Mouse (Mus musculus) frontal cortex, postnatal 36 days (tissue): ENCODE measurements around the gene Tmem37.

Source experiments
- DNase-seq, 2 experiments: peaks; one replicate each; pipeline ENCODE4 v3.0.0; 2022; ENCODE audit warnings: low spot score in 2 of 2

Gene Tmem37

DNA sequence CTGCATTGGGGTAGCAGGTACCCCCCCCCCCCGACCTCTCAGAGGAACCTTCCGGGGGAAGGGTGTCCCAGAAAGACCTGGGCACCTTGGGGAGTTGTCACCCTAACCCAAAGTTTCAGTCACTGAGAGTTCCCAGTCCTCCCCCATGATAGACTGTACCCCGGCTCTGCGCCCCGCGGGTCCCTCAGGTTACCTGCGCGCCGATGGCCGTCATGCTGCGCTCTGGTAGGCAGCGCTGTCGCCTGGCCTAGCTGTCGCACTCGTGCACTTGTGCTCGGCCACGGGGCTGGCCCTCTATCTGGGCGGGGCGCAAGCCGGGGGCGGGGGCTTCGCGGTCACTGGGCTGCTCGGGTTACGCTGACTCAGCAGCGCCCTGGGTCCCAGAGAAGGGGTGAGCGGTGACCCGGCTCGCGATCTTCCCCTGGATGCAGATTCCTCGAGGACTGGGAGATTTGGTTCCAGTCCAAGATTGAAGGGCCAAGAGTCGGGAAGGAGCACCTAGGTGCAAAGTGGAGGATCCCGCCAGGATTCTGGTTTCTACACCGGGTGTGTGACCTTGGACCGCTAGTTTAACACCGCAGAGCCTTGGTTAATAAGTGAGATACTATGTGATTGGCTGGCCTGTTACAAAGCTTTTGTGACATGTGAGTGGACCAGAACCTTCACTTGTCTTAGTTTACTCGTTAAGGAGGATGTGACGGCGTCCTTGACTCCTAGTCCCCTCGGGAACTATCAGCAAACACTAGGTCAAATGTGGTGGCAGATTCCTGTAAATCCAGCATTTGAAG lies at the start of gene Tmem37:
Tmem37 (minus strand) TSS at position 556 of the 788 bp plus-strand sequence.
- peak; percentile 12 to 24 for DNase-seq

DNA sequence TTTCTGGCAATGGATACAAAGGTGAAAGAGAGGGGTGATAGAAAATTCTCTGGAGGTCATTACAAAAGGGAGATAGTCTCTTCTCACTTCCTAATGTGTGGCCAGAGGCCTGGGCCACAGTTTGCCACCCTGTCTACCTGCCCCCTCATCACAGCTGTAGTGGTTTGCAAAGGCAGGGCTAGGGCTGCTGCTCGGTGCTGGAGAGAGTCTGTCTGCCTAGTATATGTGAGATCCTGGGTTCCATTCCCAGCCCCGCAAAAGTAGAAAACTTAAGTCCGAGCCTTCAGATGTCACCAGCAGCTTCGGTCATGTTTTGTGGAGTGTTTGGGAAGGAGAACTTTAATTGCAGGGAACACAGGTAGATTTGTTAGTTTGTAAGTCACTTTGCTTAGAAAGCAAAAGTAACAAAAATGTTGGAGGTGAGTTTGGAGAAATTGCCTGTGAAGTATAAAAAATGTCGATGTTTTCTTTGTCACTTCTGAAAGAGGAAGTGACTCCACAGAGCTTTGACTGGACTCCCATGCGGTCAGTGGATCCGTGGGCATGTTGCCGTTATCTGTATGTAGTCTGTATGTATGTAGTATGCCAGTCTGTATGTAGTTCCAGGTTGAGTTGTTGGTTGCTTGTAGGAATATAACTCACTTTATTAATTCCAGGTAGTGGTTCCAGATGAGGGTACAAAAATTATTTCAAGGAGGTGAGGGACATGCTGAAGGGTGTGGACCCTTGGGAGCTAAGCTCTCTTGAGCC lies 48.9 kb upstream of the Tmem37 start:
- no peak for DNase-seq

DNA sequence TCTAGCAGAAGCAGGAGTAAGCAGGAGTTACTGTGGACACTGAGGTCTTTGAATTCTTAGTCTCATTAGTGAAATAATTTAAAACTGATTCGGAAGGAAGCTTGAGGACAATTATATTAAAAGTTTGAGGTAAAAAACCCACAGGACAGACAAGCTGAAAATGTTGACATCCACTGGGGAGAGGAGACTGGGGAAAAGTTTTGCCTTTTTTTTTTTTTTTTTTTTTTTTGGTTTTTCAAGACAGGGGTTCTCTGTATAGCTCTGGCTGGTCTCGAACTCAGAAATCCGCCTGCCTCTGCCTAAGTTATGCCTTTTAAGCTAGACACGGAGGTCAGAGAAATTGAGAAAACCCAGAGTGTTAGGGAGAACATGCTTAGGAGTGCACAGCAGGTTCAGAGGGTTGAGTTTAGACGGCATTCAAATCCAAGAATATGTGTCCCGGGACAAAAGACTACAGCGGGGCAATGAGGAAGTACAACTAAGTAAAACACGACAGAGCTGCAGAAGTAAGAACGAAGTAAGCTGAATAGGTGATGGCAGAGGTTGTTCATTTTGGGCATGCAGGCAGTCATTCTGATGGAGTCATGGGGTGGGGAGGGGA lies 48.2 kb upstream of the Tmem37 start:
- DNase-seq = no peak

DNA sequence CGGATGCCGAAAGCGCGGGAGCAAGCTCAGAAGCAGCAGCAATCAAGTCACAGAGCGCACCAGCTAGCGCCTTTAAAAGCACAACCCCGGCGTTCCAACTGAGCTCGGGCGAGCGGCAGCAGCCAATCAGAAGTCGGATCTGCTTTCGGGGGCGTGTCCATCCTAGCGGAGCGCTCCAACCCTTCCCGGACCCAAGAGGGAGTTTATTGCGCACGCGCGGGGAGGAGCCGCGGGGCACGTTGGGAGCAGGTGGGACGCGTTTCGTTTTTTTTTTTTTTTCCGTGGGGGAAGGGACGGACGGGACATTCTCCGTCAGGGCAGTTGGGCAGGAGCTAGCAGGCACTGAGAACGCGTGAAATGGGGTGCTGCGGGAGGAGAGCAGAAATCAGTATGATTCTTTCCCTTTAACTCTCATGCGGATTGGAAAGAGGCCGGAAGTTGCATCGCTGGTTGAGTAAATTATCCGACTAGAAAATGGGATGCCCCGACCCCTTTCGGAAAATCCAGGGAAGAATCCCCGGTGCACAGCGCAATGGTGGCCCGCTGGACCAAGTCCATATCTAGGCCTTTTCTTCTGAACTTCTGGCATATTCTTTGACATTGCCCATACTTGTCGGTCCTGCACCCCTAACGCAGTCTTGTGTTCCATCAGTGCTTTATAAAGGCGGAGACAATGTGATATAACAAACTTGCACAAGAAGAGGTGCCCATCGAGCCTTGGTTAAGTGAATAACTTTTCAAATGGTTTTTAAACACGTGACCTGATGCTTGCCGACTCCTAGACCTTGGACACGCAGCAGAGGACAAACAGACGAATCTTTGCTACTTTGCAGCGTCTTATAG lies 47.3 kb upstream of the Tmem37 start, which contains the start of the genes Dbi and 3110009E18Rik:
Dbi (minus strand) TSS at position 110 of the 843 bp plus-strand sequence.
3110009E18Rik (plus strand) TSS at position 219 of the 843 bp plus-strand sequence.
- DNase-seq = peak; percentile 97

DNA sequence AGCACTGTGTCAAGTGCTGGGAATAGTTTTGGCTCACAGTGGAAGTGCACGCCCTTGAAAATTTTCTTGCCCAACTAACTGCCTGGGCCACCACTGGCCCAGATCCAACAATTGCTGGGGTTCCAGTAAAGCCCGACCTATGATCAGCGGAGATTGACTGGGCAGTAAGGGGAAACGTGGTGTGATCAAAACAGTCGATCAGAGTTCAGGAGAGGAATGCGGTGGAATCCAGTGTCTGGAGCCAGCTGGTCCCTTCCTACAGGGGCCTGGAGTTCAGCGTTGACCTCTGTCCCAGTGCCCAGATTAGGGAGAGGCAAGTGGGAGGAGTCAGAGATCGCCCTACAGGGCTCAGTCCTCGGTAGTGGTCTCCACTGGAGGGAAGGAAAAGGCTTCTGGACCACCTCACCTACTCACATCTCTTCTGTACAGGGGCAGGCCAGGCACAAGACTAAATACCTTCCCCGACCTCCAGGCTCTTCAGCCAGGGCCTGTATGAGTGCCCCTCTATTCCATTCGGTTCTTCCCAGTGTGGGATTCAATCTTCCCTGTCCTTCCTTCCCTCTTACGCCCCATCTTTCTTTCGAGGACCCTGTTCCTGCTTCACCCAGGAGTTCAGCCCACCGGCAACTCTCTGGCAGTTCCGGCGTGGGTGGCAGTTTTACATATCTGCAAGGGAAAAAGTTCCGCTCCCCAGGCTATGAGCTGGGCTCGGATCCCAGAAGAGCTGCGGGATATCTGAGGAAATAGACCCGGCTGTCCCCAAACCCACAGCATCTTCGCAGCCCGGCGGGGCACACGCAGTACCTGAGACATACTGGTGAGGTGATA lies 46.5 kb upstream of the Tmem37 start:
- DNase-seq = peak in 1 of 2 experiments; percentile 22

DNA sequence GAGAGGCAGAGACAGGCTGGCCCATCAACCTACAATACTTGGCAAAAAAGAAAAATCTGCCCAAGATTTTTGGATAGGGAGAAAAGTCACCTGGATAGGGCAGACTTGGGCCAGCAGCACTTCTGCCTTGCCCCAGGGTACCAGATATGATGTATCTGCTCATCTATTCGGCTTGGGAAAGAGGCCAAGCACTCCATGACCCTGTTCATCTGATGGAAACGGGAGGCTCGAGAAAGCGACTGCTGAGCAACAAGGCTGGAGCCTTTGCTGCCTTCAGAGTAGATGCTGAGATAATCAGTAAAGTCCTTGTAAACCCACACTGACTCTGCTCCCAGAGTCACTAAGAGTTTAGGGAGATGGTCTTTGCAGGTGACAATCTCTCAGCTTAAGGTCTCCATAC lies 45.5 kb upstream of the Tmem37 start:
- no peak for DNase-seq

DNA sequence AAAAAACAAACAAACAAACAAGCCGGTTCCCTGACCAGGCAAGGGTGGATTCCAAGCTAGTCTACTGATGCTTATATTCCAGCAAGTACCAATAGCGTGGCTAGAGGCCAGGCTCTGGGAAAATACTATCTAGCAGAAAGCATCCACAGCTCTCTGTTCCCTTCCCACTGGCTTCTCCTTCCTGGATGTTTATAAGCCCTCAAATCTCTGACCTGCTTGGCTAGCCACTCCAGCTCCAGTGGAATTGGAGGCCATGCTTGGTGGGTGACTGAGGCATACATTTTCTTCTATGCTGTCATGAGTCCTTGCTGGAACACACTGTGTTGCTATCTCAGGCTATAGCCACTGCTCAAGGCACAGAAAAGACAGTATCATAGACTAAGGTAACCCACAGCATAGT lies 45.0 kb upstream of the Tmem37 start:
- DNase-seq = no peak

DNA sequence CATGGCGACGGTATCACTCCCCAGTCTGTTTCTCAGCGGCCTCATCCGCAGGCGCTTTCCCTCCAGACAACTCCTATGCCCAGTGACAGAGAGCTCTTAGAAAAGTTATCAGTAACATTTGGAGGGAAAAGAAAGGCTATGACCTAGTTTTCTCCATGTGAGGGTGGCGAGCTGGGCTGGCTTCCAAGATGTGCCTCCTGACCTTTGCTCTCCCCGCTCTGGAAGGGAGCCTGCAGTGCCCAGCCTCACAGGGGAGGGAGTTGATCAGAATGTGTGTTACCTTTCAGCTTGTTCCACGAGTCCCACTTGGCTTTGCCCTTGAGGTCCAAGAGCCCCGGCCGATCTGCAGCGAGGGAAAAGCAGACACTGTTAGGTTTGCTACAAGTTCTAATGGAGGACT lies 42.2 kb upstream of the Tmem37 start:
- no peak for DNase-seq

DNA sequence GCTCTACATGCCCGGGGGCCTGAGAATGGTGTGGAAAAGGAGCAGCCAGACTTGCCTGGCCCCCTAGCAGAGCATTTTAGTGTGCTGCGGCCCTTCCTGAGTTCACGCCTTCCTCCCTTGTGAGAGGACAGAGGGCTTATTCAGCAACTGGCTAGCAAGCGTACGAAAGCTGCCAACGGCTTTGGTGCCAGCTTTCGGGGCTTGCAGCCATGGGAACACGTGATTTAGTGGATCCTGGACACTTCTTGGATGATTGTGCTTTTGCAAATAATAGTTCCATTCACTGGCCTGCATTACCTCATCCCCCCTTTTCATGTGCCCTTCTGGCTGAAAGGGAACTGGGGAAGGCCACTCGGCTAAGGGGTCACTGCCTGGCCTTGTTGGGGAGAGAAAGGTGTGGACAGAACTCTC lies 41.8 kb upstream of the Tmem37 start:
- DNase-seq = peak; percentile 75 to 89

DNA sequence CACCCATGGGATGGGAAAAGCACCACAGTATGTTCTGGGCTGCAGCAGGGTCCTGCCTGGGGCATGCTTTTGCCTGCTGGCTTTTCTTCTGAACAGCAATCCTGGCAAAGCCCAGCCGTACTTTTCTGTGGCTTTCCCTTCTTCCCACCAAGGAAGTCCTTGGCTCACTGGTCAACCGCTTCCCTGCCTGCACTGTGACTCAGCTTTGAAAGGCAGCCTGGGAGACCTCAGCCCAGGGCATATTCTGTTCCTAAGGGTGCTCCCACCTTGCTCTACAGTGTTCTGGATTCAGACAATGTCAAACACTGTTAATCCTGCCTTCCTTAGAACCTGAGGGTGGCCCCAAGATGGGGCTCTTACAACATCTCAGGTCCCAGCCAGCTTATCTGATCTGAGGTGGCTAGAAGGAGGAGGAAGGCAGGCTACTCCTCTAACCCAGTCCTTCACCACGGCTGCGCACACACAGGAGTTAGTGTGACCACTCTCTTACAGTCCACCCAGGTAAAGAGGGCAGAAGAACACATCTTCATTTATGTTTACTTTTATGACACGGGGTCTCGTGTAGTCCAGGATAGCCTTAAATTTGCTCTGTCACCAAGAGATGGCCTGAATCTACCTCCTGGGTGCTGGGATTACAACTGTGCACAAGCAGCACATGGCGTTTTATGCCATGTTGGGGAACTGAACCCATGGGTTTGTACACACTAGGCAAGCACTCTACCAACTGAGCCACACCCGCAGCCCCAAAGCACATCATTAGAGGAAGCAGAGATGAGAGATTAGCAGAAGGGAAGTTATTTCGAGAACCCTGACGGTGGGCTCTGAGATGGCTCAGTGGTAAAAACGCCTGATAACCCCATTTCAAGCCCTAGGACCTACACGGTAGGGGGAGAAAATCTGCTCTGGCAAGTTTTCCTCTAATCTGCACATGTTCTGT lies 38.6 kb upstream of the Tmem37 start:
- DNase-seq = no peak

DNA sequence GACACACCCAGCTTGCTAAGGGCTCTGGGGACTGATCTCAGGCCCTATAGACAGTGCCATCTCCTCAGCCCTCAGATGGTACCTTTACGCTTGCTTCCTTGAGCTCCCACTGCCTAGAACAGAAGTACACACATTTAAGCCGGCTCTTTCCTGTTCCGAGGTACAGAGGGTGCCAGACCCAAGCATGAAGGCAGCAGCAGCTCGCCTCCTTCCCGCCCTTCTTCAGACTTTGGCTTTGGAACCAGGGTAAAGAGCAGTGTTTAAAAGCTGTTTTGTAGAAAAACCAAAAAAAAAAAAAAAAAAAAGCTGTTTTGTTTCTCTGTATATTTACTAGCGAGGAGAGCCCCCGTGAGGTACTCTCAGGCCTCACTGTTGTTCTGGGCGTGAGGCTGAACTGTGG lies 37.9 kb upstream of the Tmem37 start:
- DNase-seq = no peak

DNA sequence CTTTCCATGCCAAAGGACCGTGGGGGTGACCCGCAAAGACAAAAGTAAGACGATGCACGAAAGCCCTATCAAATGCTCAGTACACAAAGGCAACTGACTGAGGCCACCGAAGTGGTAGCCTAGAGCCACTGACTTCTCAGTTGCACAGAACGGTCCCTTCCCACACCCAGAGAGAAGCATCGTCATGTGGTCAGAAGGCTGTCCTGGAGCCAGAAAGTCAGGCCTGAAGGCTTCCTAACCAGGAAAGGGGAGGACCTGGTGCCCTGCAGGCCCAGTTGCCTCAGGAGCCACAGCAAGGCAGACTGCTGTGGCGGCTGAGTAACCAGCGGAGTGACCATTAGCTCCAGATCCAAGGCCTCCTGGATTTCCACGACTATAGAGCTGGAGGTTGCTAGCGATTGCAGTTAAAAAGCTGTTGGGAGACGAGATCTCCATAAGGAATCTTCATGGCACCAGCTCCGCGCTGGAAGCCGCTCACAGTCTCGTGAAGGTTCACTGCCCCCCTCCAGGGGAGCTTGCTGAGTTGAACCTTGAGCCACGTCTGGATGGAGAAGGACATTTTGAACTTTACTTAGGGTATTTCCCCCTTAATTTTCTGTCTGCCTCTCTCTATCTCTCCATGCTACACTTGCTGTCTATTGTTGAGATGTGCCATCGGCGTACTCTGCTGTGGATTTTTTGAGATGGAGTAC lies 36.0 kb upstream of the Tmem37 start:
- no peak for DNase-seq

DNA sequence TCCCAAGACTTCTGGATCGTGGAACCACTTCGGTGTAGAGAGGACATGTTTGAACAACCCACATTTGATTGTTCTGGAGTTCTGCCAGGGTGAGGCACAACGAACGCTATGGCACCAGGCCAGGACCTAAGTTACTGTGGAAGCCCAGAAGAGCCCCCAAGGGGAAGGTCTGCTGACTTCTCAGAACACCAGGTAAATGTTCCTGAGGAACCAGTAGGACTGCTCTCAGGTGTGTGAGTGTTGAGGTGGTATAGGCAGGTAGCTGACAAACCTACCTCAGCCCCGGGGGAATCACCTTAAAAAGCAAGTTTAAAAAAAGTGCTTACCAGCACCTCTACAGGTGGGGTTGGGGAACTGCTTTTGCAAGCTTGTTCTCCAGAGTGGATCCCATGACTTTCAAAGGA lies 31.7 kb upstream of the Tmem37 start:
- no peak for DNase-seq

DNA sequence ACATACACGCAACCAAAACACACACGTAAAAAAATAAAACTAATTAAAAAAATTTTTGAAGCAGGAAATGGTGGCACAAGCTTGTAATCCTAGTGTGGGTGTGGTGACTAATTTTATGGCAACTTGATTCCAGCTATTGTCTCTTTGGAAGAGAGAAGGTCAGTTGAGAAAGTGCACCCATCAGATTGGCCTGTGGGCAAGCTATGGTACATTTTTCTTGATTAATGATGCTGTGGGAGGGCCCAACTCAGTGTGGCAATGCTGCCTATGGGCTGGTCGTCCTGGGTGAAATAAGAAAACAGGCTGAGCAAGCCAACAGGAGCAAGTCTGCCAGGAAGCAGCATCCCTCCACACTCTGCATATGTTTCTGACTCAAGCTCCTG lies 27.3 kb upstream of the Tmem37 start:
- no peak for DNase-seq

DNA sequence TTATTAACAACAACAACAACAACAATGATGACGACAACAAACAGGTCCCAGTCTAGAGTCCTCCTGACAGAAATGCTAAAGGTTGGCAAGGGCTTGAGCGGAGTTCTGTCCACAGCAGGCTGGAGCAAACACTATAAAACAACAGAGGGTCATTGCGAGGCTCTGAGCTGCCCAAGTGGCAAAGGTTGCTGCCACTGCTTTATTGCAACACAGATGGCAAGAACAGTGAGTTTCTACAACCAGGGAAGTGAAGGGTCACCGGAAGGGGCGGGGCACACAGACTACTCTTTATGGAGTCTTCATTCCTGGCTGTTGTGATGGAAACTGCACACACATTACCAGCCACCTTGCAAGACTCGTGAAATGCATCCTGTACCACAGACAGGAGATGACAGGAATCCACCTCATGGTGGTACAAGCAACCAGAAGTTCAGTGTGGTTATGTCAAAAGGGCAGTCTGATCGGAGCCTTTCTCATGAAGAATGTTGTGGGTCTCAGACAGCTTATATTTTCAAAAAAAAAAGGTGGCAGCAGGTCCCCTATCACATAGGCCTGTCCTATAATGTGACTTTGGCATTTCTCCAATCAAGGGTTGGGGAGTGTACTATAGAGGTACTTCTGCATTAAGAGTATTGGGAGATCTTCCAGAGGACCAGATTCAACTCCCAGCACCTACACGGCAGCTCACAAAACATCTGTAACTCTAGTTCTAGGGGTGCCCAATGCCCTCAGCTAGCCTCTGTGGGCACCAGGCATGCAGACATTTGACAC lies 26.8 kb upstream of the Tmem37 start:
- DNase-seq = no peak

DNA sequence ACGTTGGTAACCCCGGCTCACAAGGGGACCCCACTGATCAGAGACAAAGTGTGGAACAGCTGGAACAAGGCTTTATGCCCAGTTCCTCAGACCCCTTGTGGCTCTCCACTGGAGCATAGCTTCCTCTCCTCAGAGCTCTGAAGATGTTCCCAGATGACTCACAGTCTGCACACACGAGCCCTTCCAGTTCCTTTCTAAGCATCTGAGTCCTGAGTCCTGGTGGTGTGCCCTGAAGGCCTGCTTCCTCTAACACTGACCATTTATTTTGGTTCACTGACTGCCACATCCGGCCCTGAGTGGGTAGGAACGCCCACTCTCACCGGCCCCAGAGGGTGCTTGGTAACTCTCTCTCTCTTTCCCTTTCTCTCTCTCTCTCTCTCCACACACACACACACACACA lies 25.6 kb upstream of the Tmem37 start:
- DNase-seq = no peak

DNA sequence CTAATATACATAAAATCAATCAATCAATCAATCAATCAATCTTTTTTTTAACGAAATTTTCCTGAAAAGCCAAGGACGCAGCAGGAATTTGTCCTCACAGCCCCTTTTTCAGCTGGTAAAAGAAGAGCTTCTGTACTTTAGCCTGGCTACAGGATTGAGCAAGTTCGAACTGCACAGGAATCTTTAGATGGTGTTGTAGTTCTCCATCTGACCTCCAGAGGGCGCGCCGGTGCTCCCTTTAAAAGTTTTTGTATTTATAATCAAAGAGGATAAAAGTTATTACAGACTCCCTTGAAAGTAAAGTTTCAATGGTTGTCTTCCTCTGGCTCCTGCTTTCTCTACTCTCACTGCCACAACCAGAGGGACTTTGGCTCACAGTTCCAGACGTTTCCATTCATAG lies 24.5 kb upstream of the Tmem37 start:
- DNase-seq = peak; percentile 69 to 84

DNA sequence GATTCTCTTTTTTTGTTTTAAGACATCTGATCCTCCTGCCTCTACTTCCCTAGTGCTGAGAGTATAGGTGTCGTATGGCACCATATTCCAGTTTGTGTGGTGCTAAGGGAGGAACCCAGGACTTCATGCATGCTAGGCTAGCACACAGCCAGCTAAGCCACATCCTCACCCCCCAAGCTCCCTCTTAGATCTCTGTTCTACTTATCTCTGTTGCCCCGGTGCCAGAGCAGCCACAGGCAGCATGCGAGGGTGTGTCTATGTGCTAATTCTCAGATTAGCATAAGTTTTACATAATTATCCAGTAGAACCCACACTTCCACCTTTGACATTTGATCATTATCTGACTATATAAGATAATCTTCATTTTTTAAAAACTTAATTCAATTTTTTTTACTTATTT lies 21.0 kb upstream of the Tmem37 start:
- no peak for DNase-seq
